In genomic region chr11:53636183-53636646, GRCm38 (mm10) we compare ENCODE assay signal across 10 mouse cellular contexts. TPM values are rescaled to one million over a fixed set of nuclear protein-coding genes. Genes with fewer than 3 reads are reported as not detected.
DNase-seq lines count a peak whose midpoint lies in the region; ATAC-seq lines count a peak whose summit lies in the region.
"Had no signal": no experiment of that assay in that cellular context is flagged by ENCODE, and none has a peak within 500 bp of the region (broad histone marks: within the 10 kb centered on the region; RNA-seq: fewer than 3 reads in every experiment).

No protein-coding gene starts in this region.

- peaks cover 17% of the 10 kb centered on the region for H3K27me3 ChIP-seq in heart, embryonic 15.5 days
- H3K27me3 ChIP-seq in liver, embryonic 13.5 days, result peaks cover 27% of the 10 kb centered on the region
- peaks cover 4% of the 10 kb centered on the region; the same call in 1 of the 2 replicates for H3K27me3 ChIP-seq in neural tube, embryonic 14.5 days (ENCODE audit: control insufficient read depth, insufficient read depth, low read length)

- DNase-seq in gastrocnemius, postnatal 10 days, result peak; percentile 27
- DNase-seq in gastrocnemius, postnatal 36 days, result no peak
- DNase-seq in urinary bladder, postnatal 25 days (ENCODE audit: low spot score), result peak; percentile 7
- DNase-seq in urinary bladder, adult 2 months (ENCODE audit: low spot score), result no peak
- DNase-seq in liver, embryonic 13.5 days, result no peak
- DNase-seq in frontal cortex, postnatal 10 days (ENCODE audit: low spot score in 2 of 2), result no peak

- 0 out of 2 replicates have a peak overlapping the region, but pooled peaks have one; percentile 4 for H3K9ac ChIP-seq in heart, embryonic 15.5 days
- peak overlapping the region; percentile 17; the same call in 1 of the 2 replicates for H3K9ac ChIP-seq in liver, embryonic 13.5 days
- H3K9ac ChIP-seq in neural tube, embryonic 14.5 days (replicated peaks; ENCODE audit: low read depth, low read length), result no peak overlapping the region

- intact Hi-C loops in gastrocnemius, postnatal 36 days (cut with DNase I), result no loop called here

- H3K4me1 ChIP-seq in heart, embryonic 15.5 days (replicated peaks), result peaks cover 16% of the 10 kb centered on the region
- peaks cover 30% of the 10 kb centered on the region for H3K4me1 ChIP-seq in liver, embryonic 13.5 days (replicated peaks)
- peaks cover 3% of the 10 kb centered on the region; the same call in 1 of the 2 replicates for H3K4me1 ChIP-seq in neural tube, embryonic 14.5 days (ENCODE audit: control insufficient read depth, insufficient read depth, low read length)

- no peak for ATAC-seq in heart, embryonic 15.5 days (replicated peaks; ENCODE audit: insufficient number of reproducible peaks, insufficient read depth, low FRiP score, low read depth)
- ATAC-seq in liver, embryonic 13.5 days (ENCODE audit: low read depth), result no peak
- ATAC-seq in neural tube, embryonic 14.5 days (ENCODE audit: low read depth), result no peak

- 2% methylated on average over 39 of the region's 40 CpGs for WGBS in heart, embryonic 15.5 days
- WGBS in liver, embryonic 13.5 days (ENCODE audit: insufficient replicate concordance), result 2% methylated on average over 40 of the region's 40 CpGs
- WGBS in neural tube, embryonic 14.5 days, result 3% methylated on average over 39 of the region's 40 CpGs

- H3K9me3 ChIP-seq in heart, embryonic 15.5 days (replicated peaks), result no peaks in the 10 kb centered on the region
- no peaks in the 10 kb centered on the region for H3K9me3 ChIP-seq in liver, embryonic 13.5 days (replicated peaks)
- H3K9me3 ChIP-seq in neural tube, embryonic 14.5 days (ENCODE audit: control insufficient read depth, low read length), result no peaks in the 10 kb centered on the region

- H3K27ac ChIP-seq in heart, embryonic 15.5 days, result no peak overlapping the region
- no peak overlapping the region for H3K27ac ChIP-seq in liver, embryonic 13.5 days
- H3K27ac ChIP-seq in neural tube, embryonic 14.5 days (ENCODE audit: low read depth, low read length), result no peak overlapping the region

- H3K4me3 ChIP-seq in heart, embryonic 15.5 days, result peak overlapping the region; percentile 48
- peak overlapping the region; percentile 48 for H3K4me3 ChIP-seq in liver, embryonic 13.5 days (replicated peaks)
- H3K4me3 ChIP-seq in neural tube, embryonic 14.5 days (ENCODE audit: low read depth, low read length), result peak overlapping the region; percentile 28

- peak overlapping the region; percentile 81 for H3K4me2 ChIP-seq in heart, embryonic 15.5 days
- peak overlapping the region; percentile 71 for H3K4me2 ChIP-seq in liver, embryonic 13.5 days
- peak overlapping the region; percentile 55 for H3K4me2 ChIP-seq in neural tube, embryonic 14.5 days (ENCODE audit: low read depth, low read length)

- no peaks in the 10 kb centered on the region for H3K36me3 ChIP-seq in heart, embryonic 15.5 days
- no peaks in the 10 kb centered on the region for H3K36me3 ChIP-seq in liver, embryonic 13.5 days
- H3K36me3 ChIP-seq in neural tube, embryonic 14.5 days (ENCODE audit: control insufficient read depth, insufficient read depth, low read length), result no peaks in the 10 kb centered on the region

RNA-seq across cellular contexts. Expression of gene Il13, which starts 1.7 kb away (rescaled TPM):
- not detected for total RNA-seq in gastrocnemius, postnatal 10 days (2021)
- total RNA-seq in gastrocnemius, postnatal 36 days (2021), result not detected
- polyA plus RNA-seq in urinary bladder, adult 2 months (2012; rRNA removed), result not detected in 2 replicates
- not detected in 2 replicates for polyA plus RNA-seq in heart, embryonic 15.5 days (2015; fragmentation: Nextera tagmentation; extraction: Ambion mirVana)
- not detected in 2 replicates for polyA plus RNA-seq in liver, embryonic 13.5 days (2015; fragmentation: Nextera tagmentation; extraction: Ambion mirVana)
- polyA plus RNA-seq in neural tube, embryonic 14.5 days (2014; fragmentation: Nextera tagmentation; extraction: Ambion mirVana), result not detected in 2 replicates
- total RNA-seq: heart, postnatal 10 days had no signal

RNA-seq across cellular contexts. Expression of gene Il4, which starts 17.7 kb away (rescaled TPM):
- total RNA-seq in gastrocnemius, postnatal 10 days (2021), result not detected
- not detected for total RNA-seq in gastrocnemius, postnatal 36 days (2021)
- polyA plus RNA-seq in urinary bladder, adult 2 months (2012; rRNA removed), result 0.19 and 0.37 TPM in 2 replicates
- polyA plus RNA-seq in heart, embryonic 15.5 days (2015; fragmentation: Nextera tagmentation; extraction: Ambion mirVana), result 0.33 and 0.82 TPM in 2 replicates
- polyA plus RNA-seq in liver, embryonic 13.5 days (2015; fragmentation: Nextera tagmentation; extraction: Ambion mirVana), result 0.60 and 0.82 TPM in 2 replicates
- 7.6 and 8.1 TPM in 2 replicates for polyA plus RNA-seq in neural tube, embryonic 14.5 days (2014; fragmentation: Nextera tagmentation; extraction: Ambion mirVana)
- total RNA-seq: heart, postnatal 10 days had no signal
- polyA plus RNA-seq: testis, adult 2 months had no signal

Comparison
In these comparisons a context has a peak if more than half of its experiments do, and no peak if none do; other contexts are left out.
1. DNase-seq: peak in gastrocnemius, postnatal 10 days (single experiment) and urinary bladder, postnatal 25 days (single experiment); none in gastrocnemius, postnatal 36 days (0 of 2), urinary bladder, adult 2 months (single experiment), liver, embryonic 13.5 days (single experiment) and frontal cortex, postnatal 10 days (0 of 2).
2. Peak in every context shown above with its lines, with median percentiles within 50 percentile points of each other: H3K4me2 ChIP-seq and H3K4me3 ChIP-seq.